Mouse (Mus musculus): Measurements from ENCODE around the gene Adora1. TPM values are rescaled to one million over a fixed set of nuclear protein-coding genes. Genes with fewer than 3 reads are reported as not detected.
"Not testable (repeated sequence)": the region's sequence is repeated elsewhere in the genome, so short reads cannot be mapped to it uniquely, and the experiment has no call there.

Gene Adora1
- polyA plus RNA-seq, 1 experiment from 2014 or later: 1.4 TPM

DNA sequence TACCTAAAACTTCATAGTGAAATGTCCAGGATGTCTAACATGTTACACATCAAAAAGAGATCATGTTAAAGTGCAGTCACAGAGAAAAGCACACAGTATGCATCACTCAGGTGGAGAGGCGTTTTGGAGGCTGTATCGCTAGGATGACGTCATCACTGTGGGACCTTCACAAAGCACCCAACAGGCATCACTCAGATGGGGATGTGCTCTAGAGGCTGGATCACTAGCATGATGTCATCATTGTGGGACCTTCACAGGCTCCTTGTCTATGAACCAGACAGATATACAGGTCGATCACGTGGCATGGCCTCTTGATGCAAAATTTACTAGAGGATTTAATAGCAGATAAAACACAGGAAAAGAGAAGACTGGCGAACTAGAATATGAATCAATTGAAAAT is 29.1 kb upstream of the Adora1 start:
- Histone ChIP-seq H3K36me3 (replicated peaks) (no peaks in the 10 kb centered on the region), H3K27me3 (no peaks in the 10 kb centered on the region), H3K9ac (no peak overlapping the region), H3K9me3 (peaks cover 13% of the 10 kb centered on the region), H3K4me3 (replicated peaks) (no peak overlapping the region), H3K27ac (no peak overlapping the region), H3K4me2 (no peak overlapping the region), H3K4me1 (no peaks in the 10 kb centered on the region)
- WGBS: 89% methylated on average over 6 of the region's 6 CpGs
- no peak for ATAC-seq (ENCODE audit: low FRiP score)

DNA sequence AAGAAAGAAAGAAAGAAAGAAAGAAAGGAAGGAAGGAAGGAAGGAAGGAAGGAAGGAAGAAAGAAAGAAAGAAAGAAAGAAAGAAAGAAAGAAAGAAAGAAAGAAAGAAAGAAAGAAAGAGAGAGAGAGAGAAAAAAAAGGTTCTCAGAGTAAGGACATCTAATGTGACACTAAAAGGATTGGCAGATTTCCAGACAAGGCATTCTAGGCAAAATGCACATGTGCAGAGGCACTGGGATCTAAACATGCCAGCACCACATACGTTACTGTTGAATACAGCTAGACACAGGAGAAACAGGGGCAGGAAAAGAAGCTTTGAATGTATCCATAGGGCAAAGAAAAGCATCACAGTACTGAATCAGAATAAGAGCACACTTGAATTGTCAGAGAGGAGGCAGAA is 14.4 kb upstream of the Adora1 start:
- H3K36me3 ChIP-seq (replicated peaks); H3K4me1 ChIP-seq; H3K27ac ChIP-seq; H3K27me3 ChIP-seq; H3K4me3 ChIP-seq (replicated peaks); H3K9ac ChIP-seq; H3K9me3 ChIP-seq; H3K4me2 ChIP-seq; ATAC-seq (ENCODE audit: low FRiP score): not testable (repeated sequence)
- WGBS: 57% methylated on average over 1 of the region's 1 CpGs

DNA sequence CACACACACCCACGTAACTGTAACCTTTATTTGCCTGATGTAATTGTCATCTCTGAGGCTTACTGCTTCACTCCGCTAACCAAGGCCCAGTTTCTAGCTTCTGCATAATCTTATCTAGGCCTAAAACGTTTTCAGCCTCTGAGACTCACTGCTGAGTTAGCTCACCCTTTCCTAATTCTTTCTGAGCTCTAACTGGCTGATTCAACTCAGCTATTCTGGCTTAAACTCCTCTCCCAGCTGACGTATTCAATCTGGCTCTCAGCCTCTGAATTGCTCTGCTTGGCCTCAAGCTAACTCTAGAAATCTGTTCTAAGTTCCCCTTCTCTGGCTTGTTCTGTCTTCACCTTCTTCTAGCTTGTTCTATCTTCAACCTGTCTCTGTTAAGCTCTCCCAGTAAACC is 11.4 kb upstream of the Adora1 start:
- Histone ChIP-seq H3K9ac (no peak overlapping the region), H3K4me3 (replicated peaks) (no peak overlapping the region), H3K9me3 (no peaks in the 10 kb centered on the region), H3K4me1 (peaks cover 10% of the 10 kb centered on the region), H3K27ac (no peak overlapping the region), H3K27me3 (peaks cover 12% of the 10 kb centered on the region), H3K36me3 (replicated peaks) (no peaks in the 10 kb centered on the region), H3K4me2 (no peak overlapping the region)
- 56% methylated on average over 4 of the region's 4 CpGs for WGBS
- no peak for ATAC-seq (ENCODE audit: low FRiP score)

DNA sequence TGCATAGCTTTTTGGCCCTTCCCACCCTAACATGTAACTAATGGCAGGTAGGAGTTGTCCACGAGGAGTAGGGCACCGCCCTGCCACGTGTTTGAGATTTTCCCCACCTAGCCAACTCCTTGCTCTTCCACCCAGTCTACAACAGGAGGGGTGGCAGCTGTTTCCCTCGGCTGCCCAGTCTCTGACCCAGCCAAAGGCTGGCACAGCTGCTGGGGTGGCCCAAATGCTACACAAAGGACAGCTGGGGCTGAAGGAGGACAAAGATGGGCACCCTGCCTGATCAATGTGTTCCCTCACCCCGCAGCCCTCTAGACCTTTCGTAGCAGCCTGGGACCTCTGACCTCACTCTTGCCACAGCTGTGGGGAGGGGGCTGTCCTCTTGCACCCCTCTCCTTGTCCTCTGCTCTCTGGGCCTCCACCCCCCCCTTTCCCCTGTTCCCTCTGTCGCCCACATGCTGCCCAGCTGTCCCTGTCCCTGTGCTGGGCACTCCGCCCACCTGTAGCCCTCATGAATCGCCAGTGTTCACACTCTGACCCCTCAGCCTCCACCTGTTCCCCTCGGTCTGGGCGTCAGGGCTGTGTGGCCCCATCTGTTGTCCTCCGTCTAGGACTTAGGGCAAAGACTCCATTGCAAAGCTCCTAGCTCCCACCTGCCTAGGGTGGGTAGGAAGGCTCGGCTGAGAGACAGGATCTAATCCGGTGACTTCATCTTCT is 9.9 kb upstream of the Adora1 start:
- 83% methylated on average over 13 of the region's 14 CpGs for WGBS

DNA sequence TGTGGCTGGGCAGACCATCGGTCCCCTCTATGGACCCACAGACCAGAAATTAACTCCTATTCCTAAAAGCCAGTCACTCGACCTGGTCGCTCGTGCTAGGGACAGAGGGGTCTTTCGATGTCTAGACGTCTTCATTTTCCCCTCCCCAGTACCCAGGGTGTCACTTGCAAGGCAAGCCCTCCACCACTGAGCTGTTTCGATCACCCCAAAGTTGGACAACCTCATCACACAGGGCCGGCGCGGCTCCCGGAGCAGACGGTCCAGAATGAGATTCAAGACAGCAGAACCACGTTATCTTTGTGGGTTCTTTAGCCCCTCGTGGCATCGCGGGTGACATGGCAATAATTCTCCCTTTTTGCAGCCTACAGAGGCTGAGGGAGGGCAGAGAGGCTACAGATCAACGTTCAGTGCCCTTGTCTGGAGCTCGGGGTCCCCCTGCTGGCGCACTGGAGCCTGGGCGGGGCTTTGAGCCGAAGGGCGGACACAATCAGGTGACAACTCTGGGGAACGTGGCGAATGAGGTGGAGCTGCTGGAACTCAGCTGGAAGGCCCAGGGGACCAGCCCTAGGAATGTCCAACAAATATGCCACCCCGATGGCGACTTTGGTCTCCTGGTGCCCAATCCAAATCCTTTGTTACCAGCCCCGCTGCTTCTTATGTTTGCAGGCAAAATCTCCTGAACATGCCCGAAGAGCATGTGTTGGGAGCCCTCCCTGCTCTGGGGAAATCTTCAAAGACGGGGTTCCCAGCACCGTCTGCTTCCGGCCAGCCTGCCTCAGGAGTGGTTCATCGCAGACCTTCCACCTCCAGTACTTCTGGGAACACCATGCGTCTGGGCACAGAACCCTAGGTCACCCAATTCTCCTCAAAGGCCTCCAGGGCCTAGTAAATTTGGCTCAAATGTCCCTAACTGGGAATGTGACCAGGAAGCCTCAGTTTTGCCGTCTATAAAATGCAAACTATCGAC is 9.0 kb upstream of the Adora1 start:
- H3K4me3 ChIP-seq (replicated peaks): peak overlapping the region; percentile 14; the same call in 1 of the 2 replicates
- peak overlapping the region; percentile 45 for H3K4me2 ChIP-seq
- WGBS: 24% methylated on average over 35 of the region's 35 CpGs
- peaks cover 12% of the 10 kb centered on the region for H3K27me3 ChIP-seq
- no peaks in the 10 kb centered on the region for H3K36me3 ChIP-seq (replicated peaks)
- H3K4me1 ChIP-seq: peaks cover 10% of the 10 kb centered on the region
- H3K9ac ChIP-seq: no peak overlapping the region
- no peak overlapping the region for H3K27ac ChIP-seq
- ATAC-seq (ENCODE audit: low FRiP score): peak; percentile 83
- no peaks in the 10 kb centered on the region for H3K9me3 ChIP-seq

More for the DNA sequence above, 9.9 kb upstream of the Adora1 start:
- H3K36me3 ChIP-seq (replicated peaks): no peaks in the 10 kb centered on the region
- H3K27me3 ChIP-seq: peaks cover 12% of the 10 kb centered on the region
- H3K9ac ChIP-seq: no peak overlapping the region
- no peak overlapping the region for H3K4me3 ChIP-seq (replicated peaks)
- peaks cover 10% of the 10 kb centered on the region for H3K4me1 ChIP-seq
- no peak for ATAC-seq (ENCODE audit: low FRiP score)
- no peaks in the 10 kb centered on the region for H3K9me3 ChIP-seq
- H3K27ac ChIP-seq: no peak overlapping the region
- H3K4me2 ChIP-seq: no peak overlapping the region

DNA sequence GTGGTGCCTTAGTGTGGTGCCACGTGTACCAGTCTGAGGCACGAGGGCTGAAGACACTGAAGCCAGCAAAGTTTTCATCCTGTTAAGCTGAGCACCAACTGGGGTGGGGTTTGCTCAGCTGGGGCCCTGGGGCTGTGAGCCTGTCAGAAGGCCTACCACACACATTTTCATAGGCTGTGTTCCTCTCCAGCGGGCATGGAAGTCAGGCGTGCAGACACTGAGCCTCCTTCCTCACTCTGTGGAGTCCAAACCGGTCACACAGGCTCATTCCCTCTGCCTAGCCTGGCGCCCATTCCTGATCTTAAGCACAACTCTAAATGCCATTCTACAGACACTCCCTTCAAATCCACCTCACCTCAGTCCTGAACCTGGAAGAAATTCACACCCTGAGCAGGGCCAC is 8.3 kb upstream of the Adora1 start:
- Histone ChIP-seq H3K4me2 (no peak overlapping the region), H3K27ac (no peak overlapping the region), H3K4me1 (peaks cover 10% of the 10 kb centered on the region), H3K27me3 (peaks cover 12% of the 10 kb centered on the region), H3K9ac (no peak overlapping the region), H3K4me3 (replicated peaks) (no peak overlapping the region), H3K36me3 (replicated peaks) (no peaks in the 10 kb centered on the region), H3K9me3 (no peaks in the 10 kb centered on the region)
- no peak for ATAC-seq (ENCODE audit: low FRiP score)
- 72% methylated on average over 6 of the region's 6 CpGs for WGBS

DNA sequence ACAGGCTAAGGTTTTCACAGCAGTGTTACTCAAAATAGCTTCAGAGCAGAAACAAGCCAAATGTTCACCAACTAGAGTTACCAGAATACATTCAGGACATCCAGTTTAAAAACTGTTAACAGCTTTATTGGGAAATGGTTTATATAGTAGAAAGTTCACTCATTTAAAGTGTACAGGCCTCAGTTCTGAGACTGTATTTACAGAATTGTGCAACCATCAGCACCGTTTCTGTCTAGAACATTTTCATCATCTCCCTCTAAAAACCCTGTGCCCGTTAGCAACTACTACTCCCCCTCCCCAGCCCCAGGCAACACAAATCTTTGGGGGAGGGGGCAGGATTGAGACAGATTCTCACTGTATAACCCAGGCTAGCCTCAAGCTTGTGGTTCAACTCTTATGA is 7.1 kb upstream of the Adora1 start:
- Histone ChIP-seq H3K27ac (no peak overlapping the region), H3K4me2 (no peak overlapping the region), H3K4me3 (replicated peaks) (no peak overlapping the region), H3K4me1 (peaks cover 10% of the 10 kb centered on the region), H3K9me3 (no peaks in the 10 kb centered on the region), H3K36me3 (replicated peaks) (no peaks in the 10 kb centered on the region), H3K9ac (no peak overlapping the region), H3K27me3 (peaks cover 15% of the 10 kb centered on the region)
- ATAC-seq (ENCODE audit: low FRiP score): no peak
- WGBS: 73% methylated on average over 2 of the region's 2 CpGs

DNA sequence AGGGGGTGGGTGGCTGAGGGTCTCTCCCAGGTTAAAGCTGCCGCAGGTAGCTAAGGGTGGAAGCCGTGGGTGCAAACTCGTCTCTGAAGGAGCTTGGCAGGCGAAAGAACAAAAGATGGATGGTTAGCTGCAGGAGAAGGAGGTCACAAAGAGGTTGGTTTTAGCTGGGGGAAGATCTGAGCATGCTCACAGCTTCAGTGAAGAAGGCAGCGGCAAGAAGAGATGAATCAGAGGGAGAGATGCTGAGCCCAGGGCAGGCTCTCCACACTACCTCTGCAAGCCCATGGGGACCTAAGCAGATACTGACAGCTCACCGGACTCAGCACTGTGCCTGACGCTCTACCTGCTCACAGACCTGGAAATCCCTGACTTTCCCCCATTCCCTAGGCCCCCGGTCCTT is 6.1 kb upstream of the Adora1 start:
- no peaks in the 10 kb centered on the region for H3K9me3 ChIP-seq
- no peak overlapping the region for H3K4me2 ChIP-seq
- ATAC-seq (ENCODE audit: low FRiP score): no peak
- no peak overlapping the region for H3K27ac ChIP-seq
- H3K4me3 ChIP-seq (replicated peaks): no peak overlapping the region
- no peaks in the 10 kb centered on the region for H3K36me3 ChIP-seq (replicated peaks)
- H3K9ac ChIP-seq: no peak overlapping the region
- 80% methylated on average over 8 of the region's 8 CpGs for WGBS
- H3K4me1 ChIP-seq: peaks cover 10% of the 10 kb centered on the region
- peaks cover 25% of the 10 kb centered on the region for H3K27me3 ChIP-seq

DNA sequence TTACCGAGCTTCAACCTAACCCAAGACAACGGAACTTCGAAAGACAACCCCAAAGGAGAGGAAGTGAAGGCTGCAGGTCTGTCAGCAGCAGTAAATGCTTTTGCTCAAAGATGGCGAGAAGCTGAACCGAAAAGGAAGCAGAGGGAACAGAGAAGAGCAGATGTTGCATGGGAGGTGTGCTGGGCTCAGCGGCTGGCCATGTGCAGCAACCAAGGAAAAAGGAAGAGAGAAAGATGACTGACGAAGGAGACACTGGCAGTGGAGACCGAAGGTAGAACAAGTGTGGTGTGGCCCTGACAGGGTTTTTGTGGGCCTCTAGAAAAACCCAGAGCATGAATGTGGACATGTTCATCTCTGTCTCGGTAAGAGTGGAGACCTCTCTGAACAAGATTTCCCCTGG is 5.5 kb upstream of the Adora1 start:
- no peak for ATAC-seq (ENCODE audit: low FRiP score)
- H3K4me3 ChIP-seq (replicated peaks): no peak overlapping the region
- peaks cover 11% of the 10 kb centered on the region for H3K4me1 ChIP-seq
- WGBS: 83% methylated on average over 9 of the region's 9 CpGs
- no peak overlapping the region for H3K4me2 ChIP-seq
- H3K9me3 ChIP-seq: no peaks in the 10 kb centered on the region
- no peaks in the 10 kb centered on the region for H3K36me3 ChIP-seq (replicated peaks)
- peaks cover 31% of the 10 kb centered on the region for H3K27me3 ChIP-seq
- H3K27ac ChIP-seq: no peak overlapping the region
- H3K9ac ChIP-seq: no peak overlapping the region

DNA sequence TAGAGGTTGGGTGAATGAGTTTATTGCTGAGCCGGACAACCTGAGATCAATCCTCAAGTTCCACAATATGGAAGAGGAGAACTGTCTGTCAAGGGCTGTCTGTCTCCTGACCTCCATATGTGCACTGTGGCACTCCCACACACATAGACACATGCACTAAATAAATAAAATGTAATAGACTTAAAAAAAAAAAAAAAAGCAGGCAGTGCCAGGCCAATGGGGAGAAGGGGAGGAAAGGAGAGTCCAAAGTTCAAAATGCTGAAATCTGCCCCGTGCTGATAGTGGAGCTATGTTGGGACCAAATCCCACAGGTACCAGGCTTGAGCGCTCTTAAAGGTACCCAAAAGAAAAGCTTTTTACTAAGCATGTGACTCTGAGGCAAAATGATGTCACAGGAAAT is 2.2 kb upstream of the Adora1 start:
- 84% methylated on average over 3 of the region's 3 CpGs for WGBS
- Histone ChIP-seq H3K36me3 (replicated peaks) (no peaks in the 10 kb centered on the region), H3K4me2 (no peak overlapping the region), H3K4me3 (replicated peaks) (no peak overlapping the region), H3K9me3 (no peaks in the 10 kb centered on the region), H3K27me3 (peaks cover 51% of the 10 kb centered on the region), H3K27ac (no peak overlapping the region), H3K9ac (no peak overlapping the region), H3K4me1 (peaks cover 29% of the 10 kb centered on the region)
- no peak for ATAC-seq (ENCODE audit: low FRiP score)

DNA sequence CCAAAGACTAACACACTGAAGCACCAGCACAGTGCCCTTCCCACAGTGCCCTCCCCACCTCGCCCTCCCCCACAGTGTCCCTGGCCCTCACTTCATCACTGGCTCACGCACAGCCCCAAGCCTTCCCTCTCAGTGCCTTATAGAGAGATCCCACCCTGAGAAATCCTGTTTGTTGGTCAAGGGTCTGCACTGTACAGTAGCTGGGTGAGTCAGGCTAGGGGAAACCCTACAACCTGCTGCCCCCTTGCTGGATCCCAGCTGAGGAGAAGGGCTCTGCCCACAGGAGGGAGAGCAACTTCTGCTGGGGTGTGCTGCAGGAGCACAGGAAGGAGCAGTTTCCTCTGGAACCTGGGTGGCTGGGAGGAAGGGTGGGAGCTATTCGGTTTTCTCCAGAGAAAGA is 911 bp upstream of the Adora1 start:
- peaks cover 32% of the 10 kb centered on the region for H3K4me1 ChIP-seq
- no peak overlapping the region for H3K4me3 ChIP-seq (replicated peaks)
- H3K27ac ChIP-seq: no peak overlapping the region
- no peak for ATAC-seq (ENCODE audit: low FRiP score)
- H3K9me3 ChIP-seq: no peaks in the 10 kb centered on the region
- 25% methylated on average over 3 of the region's 3 CpGs for WGBS
- H3K9ac ChIP-seq: 0 out of 2 replicates have a peak overlapping the region, but pooled peaks have one; percentile 44
- no peaks in the 10 kb centered on the region for H3K36me3 ChIP-seq (replicated peaks)
- peaks cover 56% of the 10 kb centered on the region for H3K27me3 ChIP-seq
- peak overlapping the region; percentile 82; the same call in 1 of the 2 replicates for H3K4me2 ChIP-seq

DNA sequence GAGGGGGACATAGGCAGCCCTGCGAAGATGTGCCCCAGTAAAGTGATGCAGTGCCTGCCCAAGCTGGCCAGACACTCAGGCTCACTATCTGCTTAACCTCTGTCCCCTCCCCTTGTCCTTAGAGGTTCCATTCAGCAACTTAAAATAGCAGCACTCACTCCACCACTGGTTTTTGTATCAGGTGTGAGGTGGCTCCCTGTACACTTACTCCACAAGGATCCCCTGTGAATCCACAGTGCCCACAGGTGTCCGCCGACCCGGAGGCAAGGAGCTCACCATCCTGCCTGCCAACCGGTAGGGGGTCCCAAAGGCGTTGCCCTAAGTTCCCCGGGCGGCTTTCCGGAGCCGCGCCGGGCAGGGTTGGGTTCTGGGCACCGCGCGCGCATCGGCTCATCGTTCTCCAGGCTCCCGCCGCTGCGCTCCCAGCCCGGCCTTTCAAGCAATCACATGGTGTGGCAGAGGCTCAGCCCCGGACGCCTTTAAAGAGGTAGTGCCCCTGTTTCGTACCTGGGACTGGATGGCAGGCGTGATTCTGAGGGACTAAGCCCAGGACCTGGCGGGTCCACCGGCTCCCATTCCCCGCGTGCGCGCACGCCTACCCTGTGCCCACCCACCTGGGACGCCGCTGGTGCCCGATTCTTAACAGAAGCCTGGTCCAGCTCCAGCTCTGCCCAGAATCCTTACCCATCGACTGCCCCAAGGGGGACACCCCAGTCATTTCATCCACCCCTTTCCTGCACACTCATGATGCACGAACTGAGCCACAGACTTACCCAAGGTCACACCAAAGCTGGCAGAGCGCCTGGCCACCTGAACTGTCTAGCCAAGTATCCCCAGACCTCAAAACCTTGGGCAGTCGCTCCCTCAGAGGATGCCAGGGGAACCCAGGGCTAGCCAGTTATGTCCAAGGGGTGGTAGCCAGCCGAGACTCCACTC is 508 bp downstream of the Adora1 start:
- Histone ChIP-seq H3K27ac (no peak overlapping the region), H3K4me3 (replicated peaks) (peak overlapping the region; percentile 44), H3K4me2 (peak overlapping the region; percentile 82), H3K4me1 (peaks cover 32% of the 10 kb centered on the region), H3K27me3 (peaks cover 57% of the 10 kb centered on the region), H3K9ac (peak overlapping the region; percentile 44), H3K9me3 (no peaks in the 10 kb centered on the region), H3K36me3 (replicated peaks) (no peaks in the 10 kb centered on the region)
- WGBS: 1% methylated on average over 41 of the region's 41 CpGs
- ATAC-seq (ENCODE audit: low FRiP score): peak; percentile 57

Data from forebrain, embryonic 12.5 days (tissue).